Mouse (Mus musculus) liver, adult (tissue): ENCODE results near the gene Brsk1.

Source experiments
- GATA4 ChIP-seq: IDR thresholded peaks from 2 replicates; pipeline ENCODE4 v1.6.1; 2014; ENCODE audit warnings: mild to moderate bottlenecking, low read length; ENCODE audit not compliant: insufficient replicate concordance

Brsk1 gene

GRCm38 (mm10) chr7:4690951-4691653, 698 bp downstream of the Brsk1 start:
- no peak for TF ChIP-seq GATA4

GRCm38 (mm10) chr7:4693004-4693403, 2.6 kb downstream of the Brsk1 start:
- no peak for TF ChIP-seq GATA4

- TF ChIP-seq GATA4, result no peak
Observed at GRCm38 (mm10) chr7:4702334-4702733, 11.9 kb downstream of the Brsk1 start.

- TF ChIP-seq GATA4, result no peak
Observed at GRCm38 (mm10) chr7:4703195-4703594, 12.8 kb downstream of the Brsk1 start.

- TF ChIP-seq GATA4, result no peak
Observed at GRCm38 (mm10) chr7:4705098-4705497, 14.7 kb downstream of the Brsk1 start.

GRCm38 (mm10) chr7:4712594-4712993, 22.2 kb downstream of the Brsk1 start:
- no peak for TF ChIP-seq GATA4

GRCm38 (mm10) chr7:4716955-4717354, 26.6 kb downstream of the Brsk1 start:
- no peak for TF ChIP-seq GATA4

- TF ChIP-seq GATA4, result no peak
Observed at GRCm38 (mm10) chr7:4719276-4719675, 28.9 kb downstream of the Brsk1 start.

GRCm38 (mm10) chr7:4723508-4723907, 33.1 kb downstream of the Brsk1 start:
- TF ChIP-seq GATA4, result no peak

GRCm38 (mm10) chr7:4724359-4724758, 34.0 kb downstream of the Brsk1 start:
- TF ChIP-seq GATA4, result no peak

GRCm38 (mm10) chr7:4725169-4725568, 34.8 kb downstream of the Brsk1 start, which contains the start of gene Tmem150b:
Tmem150b (minus strand) TSS chr7:4725249.
- no peak for TF ChIP-seq GATA4

GRCm38 (mm10) chr7:4731090-4731489, 40.7 kb downstream of the Brsk1 start:
- TF ChIP-seq GATA4, result no peak

GRCm38 (mm10) chr7:4732968-4733392, 42.6 kb downstream of the Brsk1 start:
- TF ChIP-seq GATA4, result no peak

GRCm38 (mm10) chr7:4739041-4739543, 48.7 kb downstream of the Brsk1 start:
- no peak for TF ChIP-seq GATA4

GRCm38 (mm10) chr7:4739544-4740275, 49.3 kb downstream of the Brsk1 start, which contains the start of gene Kmt5c:
Kmt5c (plus strand) TSS chr7:4740115.
- TF ChIP-seq GATA4, result no peak

GRCm38 (mm10) chr7:4740309-4740727, 49.9 kb downstream of the Brsk1 start:
- TF ChIP-seq GATA4, result no peak
